Mouse (Mus musculus) activated CD4-positive, CD25-positive, alpha-beta regulatory T cell, adult 4 months (primary cell): ENCODE data around the gene Dyrk3. TPM values are rescaled to one million over a fixed set of nuclear protein-coding genes. Genes with fewer than 3 reads are reported as not detected.
A peak's percentile ranks its signal among the peaks of the same experiment; 100 is the strongest.

Experiments
- ATAC-seq: one replicate; pipeline ENCODE4 v1.8.0; 2017
- polyA plus RNA-seq, 2 experiments: library from polyadenylated mRNA; unstranded; fragments of 100-300 nt; shearing (Covaris generic); gene quantifications; one replicate each; pipeline ENCODE4 v1.2.1; 2017

The Dyrk3 gene
- polyA plus RNA-seq, 2 experiments from 2014 or later = 0.41 TPM; not detected in 1

DNA sequence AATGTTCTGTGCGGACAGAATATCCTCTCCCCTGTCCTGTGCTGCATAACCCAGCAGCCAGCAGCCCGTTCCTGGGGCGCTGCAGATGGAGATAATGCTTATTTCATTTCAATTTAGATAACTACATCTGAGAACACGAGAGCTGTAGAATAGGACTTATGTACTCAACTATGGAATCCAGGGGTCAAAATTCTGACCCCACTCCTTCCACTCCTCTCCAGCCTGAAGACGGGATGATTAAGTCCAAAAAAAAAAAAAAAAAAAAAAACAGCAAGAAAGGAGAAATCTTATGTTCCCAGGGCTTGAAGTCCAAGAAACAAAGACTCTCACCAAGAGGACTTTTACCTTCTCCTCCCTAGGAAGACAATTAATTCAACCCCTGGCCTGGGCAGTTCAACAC is 55.0 kb downstream of the Dyrk3 start:
- ATAC-seq = no peak

DNA sequence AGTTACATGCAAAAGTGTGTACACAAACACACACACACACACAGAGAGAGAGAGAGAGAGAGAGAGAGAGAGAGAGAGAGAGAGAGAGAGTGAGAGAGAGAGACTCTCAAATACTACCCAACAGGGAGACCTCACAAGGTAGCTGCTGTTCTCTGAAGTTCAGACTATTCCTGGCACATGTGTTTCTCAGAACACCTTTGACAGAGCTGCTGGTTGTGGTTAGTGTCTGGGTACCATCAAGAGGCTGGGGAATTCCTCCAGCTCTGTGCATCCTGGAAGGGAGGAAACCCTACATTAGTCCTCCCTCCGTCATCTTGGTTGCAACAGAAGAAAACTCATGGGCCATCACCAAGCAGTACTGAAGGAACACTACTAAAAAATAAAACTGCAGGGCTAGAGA is 57.5 kb downstream of the Dyrk3 start:
- ATAC-seq = peak; percentile 84

DNA sequence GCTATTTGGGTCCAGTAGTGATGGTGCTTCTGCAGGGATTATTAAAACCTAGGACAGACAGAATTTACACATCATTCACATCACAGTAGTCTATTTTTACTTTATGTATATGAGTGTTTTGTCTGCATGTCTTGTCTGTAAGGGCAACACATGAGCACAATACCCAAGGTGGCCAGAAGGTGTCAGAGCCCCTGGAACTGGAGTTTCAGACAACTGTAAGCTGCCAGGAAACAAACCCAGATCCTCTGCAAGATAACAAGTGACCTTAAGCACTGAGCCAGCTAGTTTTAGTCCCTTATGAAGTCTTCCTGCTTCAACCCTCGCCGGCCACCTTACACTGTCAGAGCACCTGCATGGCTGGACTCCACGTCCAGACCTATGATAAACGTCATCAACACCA is 58.4 kb downstream of the Dyrk3 start:
- peak; percentile 58 for ATAC-seq

DNA sequence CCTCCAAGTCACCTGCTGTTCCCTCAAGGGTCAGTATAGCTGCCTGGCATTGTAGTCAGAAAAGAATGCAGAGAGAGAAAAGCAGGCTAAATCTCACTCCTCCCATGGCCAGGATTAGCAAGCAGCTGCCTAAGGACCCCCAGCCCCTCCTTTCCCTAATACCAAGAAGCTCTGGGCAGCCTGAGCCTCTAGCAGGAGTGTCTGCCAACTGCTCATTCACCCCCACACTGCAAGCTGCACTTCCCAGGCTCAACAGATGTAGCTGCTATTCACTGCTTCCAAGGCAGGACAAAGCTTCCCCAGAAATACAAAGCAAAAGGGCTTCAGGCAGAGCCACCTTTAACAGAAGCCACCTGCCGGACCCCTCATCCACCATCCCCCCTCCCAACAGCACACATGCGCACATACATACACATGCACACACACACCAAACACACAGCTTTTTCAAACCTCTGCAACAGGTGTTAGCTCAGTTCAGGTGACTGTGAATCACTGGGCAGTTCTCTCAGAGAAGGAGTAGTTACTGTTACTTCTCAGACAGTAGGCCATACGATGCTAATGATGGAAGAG is 59.3 kb downstream of the Dyrk3 start:
- no peak for ATAC-seq

Other genes with a start within 250 kb of the Dyrk3 start
- not detected for gene Il20, start 226.9 kb downstream of the Dyrk3 start, polyA plus RNA-seq
- not detected for gene Il19, start 198.2 kb downstream of the Dyrk3 start, polyA plus RNA-seq
- gene Il10, start 118.5 kb downstream of the Dyrk3 start, polyA plus RNA-seq = 10 to 100 TPM; 10.6 to 13.8 TPM
- gene Mapkapk2, start 40.5 kb downstream of the Dyrk3 start, polyA plus RNA-seq = 10 to 100 TPM; 11.5 to 11.9 TPM
- gene Eif2d, start 14.8 kb upstream of the Dyrk3 start, polyA plus RNA-seq = 10 to 100 TPM; 52.5 to 58.8 TPM
- 100 to 1,000 TPM; 278 to 305 TPM for gene Rassf5, start 106.9 kb upstream of the Dyrk3 start, polyA plus RNA-seq
- 10 to 100 TPM; 68.0 to 91.2 TPM for gene Ikbke, start 141.3 kb upstream of the Dyrk3 start, polyA plus RNA-seq